Mouse (Mus musculus) forebrain, embryonic 14.5 days (tissue): ENCODE results near the gene Wdr53. TPM values are rescaled to one million over a fixed set of nuclear protein-coding genes. Genes with fewer than 3 reads are reported as not detected.

Experiments used
- ATAC-seq: fragments of 200-750 bp; cut with Nextera tagmentation; 2 replicates; pipeline ENCODE4 v1.8.0; 2017; ENCODE audit warnings: mild to moderate bottlenecking, moderate library complexity
- DNase-seq: peaks from one replicate; pipeline ENCODE4 v3.0.0-alpha.2; 2015; ENCODE audit warnings: low spot score
- H3K27ac ChIP-seq: fragments of 300-500 bp; sonication (generic); 2 replicates; pipeline ENCODE4 v1.5.1; 2014; ENCODE audit warnings: low read depth, mild to moderate bottlenecking, control low read depth, low read length, moderate library complexity
- H3K27me3 ChIP-seq: fragments of 300-500 bp; sonication (generic); replicated peaks from 2 replicates; pipeline ENCODE4 v1.6.1; 2014; ENCODE audit warnings: low read length, control low read depth, mixed read lengths; ENCODE audit not compliant: control insufficient read depth, insufficient read depth
- H3K36me3 ChIP-seq: fragments of 300-500 bp; sonication (generic); 2 replicates; pipeline ENCODE4 v1.6.1; 2014; ENCODE audit warnings: low read length, control low read depth; ENCODE audit not compliant: control insufficient read depth, insufficient read depth
- H3K4me1 ChIP-seq: fragments of 300-500 bp; sonication (generic); 2 replicates; pipeline ENCODE4 v1.6.1; 2014; ENCODE audit warnings: antibody characterized with exemption, low read length, control low read depth; ENCODE audit not compliant: control insufficient read depth, insufficient read depth
- H3K4me2 ChIP-seq: fragments of 300-500 bp; sonication (generic); 2 replicates; pipeline ENCODE4 v1.6.1; 2014; ENCODE audit warnings: mild to moderate bottlenecking, control low read depth, low read length
- H3K4me3 ChIP-seq: fragments of 300-500 bp; sonication (generic); 2 replicates; pipeline ENCODE4 v1.5.1; 2014; ENCODE audit warnings: low read depth, low read length, control low read depth
- H3K9ac ChIP-seq: fragments of 300-500 bp; sonication (generic); 2 replicates; pipeline ENCODE4 v1.6.1; 2014; ENCODE audit warnings: mild to moderate bottlenecking, low read length, control low read depth, moderate library complexity
- H3K9me3 ChIP-seq: fragments of 300-500 bp; sonication (generic); replicated peaks from 2 replicates; pipeline ENCODE4 v1.6.1; 2016; ENCODE audit warnings: low read length, control low read depth, mixed read lengths; ENCODE audit not compliant: control insufficient read depth
- WGBS: fragments of 180-500 bp; shearing (Covaris S2); extraction: QIAGEN DNeasy Blood & Tissue Kit; methylation state at CpG from one replicate; pipeline ENCODE4 v1.1.7; 2014; 5-methylcytosine and 5-hydroxymethylcytosine counted together
- microRNA counts: library from miRNA; unstranded; fragments of <30 nt; microRNA quantifications from one replicate; lab custom pipeline; 2016
- microRNA-seq: library from miRNA; unstranded; fragments of <30 nt; microRNA quantifications from one replicate; pipeline ENCODE4, GENCODE M21; 2016
- polyA plus RNA-seq: library from polyadenylated mRNA; unstranded; fragments of >200 nt; fragmentation: Nextera tagmentation; extraction: Ambion mirVana; gene quantifications from 2 replicates; pipeline ENCODE4 v1.2.1, GENCODE M21; 2014

Gene Wdr53
- polyA plus RNA-seq, 1 experiment from 2014 or later = 16.5 TPM

DNA sequence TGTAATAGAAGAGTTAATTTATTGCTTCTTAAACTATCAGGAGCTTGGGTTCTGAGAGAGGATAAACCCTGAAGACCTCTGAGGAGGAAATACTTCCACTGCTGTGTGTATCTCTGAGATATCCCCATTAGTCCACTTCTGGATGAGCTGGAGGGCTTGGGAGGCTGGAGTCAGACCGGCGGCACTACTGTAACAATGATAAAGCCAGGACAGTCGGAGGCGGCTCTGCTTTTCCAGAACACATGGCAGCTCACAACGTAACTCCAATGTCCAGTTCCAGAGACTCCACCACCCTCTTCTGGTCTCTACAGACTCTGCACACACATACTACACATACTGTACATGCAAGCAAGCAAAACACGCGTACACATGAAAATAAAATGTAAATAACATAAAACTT lies 56.9 kb downstream of the Wdr53 start:
- H3K4me1 ChIP-seq = no peaks in the 10 kb centered on the region
- ATAC-seq = no peak
- no peak for DNase-seq
- peaks cover 28% of the 10 kb centered on the region for H3K36me3 ChIP-seq
- WGBS = 95% methylated on average over 7 of the region's 7 CpGs
- no peak overlapping the region for H3K9ac ChIP-seq
- no peaks in the 10 kb centered on the region for H3K9me3 ChIP-seq
- H3K27me3 ChIP-seq = no peaks in the 10 kb centered on the region
- no peak overlapping the region for H3K27ac ChIP-seq
- H3K4me2 ChIP-seq = no peak overlapping the region
- H3K4me3 ChIP-seq = no peak overlapping the region

MicroRNAs within 50 kb of the gene (microRNA counts, 519-probe panel; counts per million panel counts)
- microRNA mmu-miR-1946a (lab: Ali Mortazavi, UCI) = not detected

Small RNAs within 50 kb of the gene (microRNA-seq; reads per million reads assigned to microRNA genes)
- not detected for gene Mir1946a

Other genes starting within 250 kb of the Wdr53 start
- gene Senp5, start 243.9 kb upstream of the Wdr53 start, polyA plus RNA-seq = 7.5 and 9.5 TPM in 2 replicates
- gene Pak2, start 167.9 kb upstream of the Wdr53 start, polyA plus RNA-seq = 39.3 and 45.9 TPM in 2 replicates
- gene Pigx, start 147.5 kb upstream of the Wdr53 start, polyA plus RNA-seq = 141 and 159 TPM in 2 replicates
- gene Cep19, start 147.4 kb upstream of the Wdr53 start, polyA plus RNA-seq = 49.8 and 54.1 TPM in 2 replicates
- gene Nrros, start 81.6 kb upstream of the Wdr53 start, polyA plus RNA-seq = 7.9 and 10.6 TPM in 2 replicates
- not detected in 2 replicates for gene Bex6, start 67.4 kb upstream of the Wdr53 start, polyA plus RNA-seq
- gene Fbxo45, start 69 bp upstream of the Wdr53 start, polyA plus RNA-seq = 10.6 and 10.7 TPM in 2 replicates
- gene Smco1, start 24.2 kb downstream of the Wdr53 start, polyA plus RNA-seq = not detected in 2 replicates
- gene Rnf168, start 30.2 kb downstream of the Wdr53 start, polyA plus RNA-seq = 21.0 and 23.0 TPM in 2 replicates
- gene Ubxn7, start 85.0 kb downstream of the Wdr53 start, polyA plus RNA-seq = 23.4 and 29.4 TPM in 2 replicates
- not detected in 2 replicates for gene Tm4sf19, start 153.3 kb downstream of the Wdr53 start, polyA plus RNA-seq
- 38.6 and 42.6 TPM in 2 replicates for gene Tctex1d2, start 172.5 kb downstream of the Wdr53 start, polyA plus RNA-seq
- gene Pcyt1a, start 183.7 kb downstream of the Wdr53 start, polyA plus RNA-seq = 45.3 and 53.8 TPM in 2 replicates
- gene Slc51a, start 240.7 kb downstream of the Wdr53 start, polyA plus RNA-seq = 0.20 and 0.21 TPM in 2 replicates
- gene Zdhhc19, start 249.0 kb downstream of the Wdr53 start, polyA plus RNA-seq = not detected in 2 replicates